10 mouse cellular contexts compared by ENCODE assay signal in genomic region chr15:78984286-78984778, GRCm38 (mm10). TPM values are rescaled to one million over a fixed set of nuclear protein-coding genes. Genes with fewer than 3 reads are reported as not detected.
DNase-seq lines count a peak whose midpoint lies in the region; ATAC-seq and TF ChIP-seq lines count a peak whose summit lies in the region.
"Had no signal": no experiment of that assay in that cellular context is flagged by ENCODE, and none has a peak within 500 bp of the region (broad histone marks: within the 10 kb centered on the region; RNA-seq: fewer than 3 reads in every experiment).

No protein-coding gene starts in this region.

- WGBS in heart, embryonic 11.5 days (ENCODE audit: insufficient replicate concordance): 30% methylated on average over 5 of the region's 5 CpGs
- 24% methylated on average over 5 of the region's 5 CpGs for WGBS in heart, embryonic 13.5 days
- WGBS in liver, embryonic 15.5 days (ENCODE audit: insufficient replicate concordance): 17% methylated on average over 5 of the region's 5 CpGs

- TF ChIP-seq CTCF in G1E (IDR thresholded peaks at IDR 0.05; ENCODE audit: low read depth, low read length): no peak

- H3K4me2 ChIP-seq in heart, embryonic 11.5 days: peak overlapping the region; percentile 71
- peak overlapping the region; percentile 90 for H3K4me2 ChIP-seq in heart, embryonic 13.5 days
- peak overlapping the region; percentile 94 for H3K4me2 ChIP-seq in liver, embryonic 15.5 days

- no peaks in the 10 kb centered on the region for H3K27me3 ChIP-seq in heart, embryonic 11.5 days (ENCODE audit: control insufficient read depth, insufficient read depth, low read length)
- peaks cover 8% of the 10 kb centered on the region; the same call in 1 of the 2 replicates for H3K27me3 ChIP-seq in G1E (ENCODE audit: insufficient read depth, low read length)
- no peaks in the 10 kb centered on the region for H3K27me3 ChIP-seq in heart, embryonic 13.5 days (replicated peaks)
- H3K27me3 ChIP-seq in liver, embryonic 15.5 days: no peaks in the 10 kb centered on the region

- H3K9me3 ChIP-seq in heart, embryonic 11.5 days (replicated peaks; ENCODE audit: control insufficient read depth, low read length): no peaks in the 10 kb centered on the region
- H3K9me3 ChIP-seq in G1E (replicated peaks): no peaks in the 10 kb centered on the region
- no peaks in the 10 kb centered on the region for H3K9me3 ChIP-seq in heart, embryonic 13.5 days
- H3K9me3 ChIP-seq in liver, embryonic 15.5 days (replicated peaks): no peaks in the 10 kb centered on the region

- H3K36me3 ChIP-seq in heart, embryonic 11.5 days (ENCODE audit: control insufficient read depth, insufficient read depth, low read length): no peaks in the 10 kb centered on the region
- H3K36me3 ChIP-seq in G1E (replicated peaks): peaks cover 50% of the 10 kb centered on the region
- peaks cover 17% of the 10 kb centered on the region for H3K36me3 ChIP-seq in heart, embryonic 13.5 days
- peaks cover 27% of the 10 kb centered on the region for H3K36me3 ChIP-seq in liver, embryonic 15.5 days (replicated peaks)

- peak overlapping the region; percentile 53; the same call in 1 of the 2 replicates for H3K9ac ChIP-seq in heart, embryonic 11.5 days (ENCODE audit: low read depth, low read length)
- peak overlapping the region; percentile 96 for H3K9ac ChIP-seq in heart, embryonic 13.5 days
- peak overlapping the region; percentile 95; the same call in 1 of the 2 replicates for H3K9ac ChIP-seq in liver, embryonic 15.5 days

- H3K4me3 ChIP-seq in heart, embryonic 11.5 days (ENCODE audit: low read depth, low read length): peak overlapping the region; percentile 71
- H3K4me3 ChIP-seq in G1E (ENCODE audit: low read depth, low read length): peak overlapping the region; percentile 96
- peak overlapping the region; percentile 97 for H3K4me3 ChIP-seq in heart, embryonic 13.5 days
- peak overlapping the region; percentile 99 for H3K4me3 ChIP-seq in liver, embryonic 15.5 days (replicated peaks)

- H3K27ac ChIP-seq in heart, embryonic 11.5 days (ENCODE audit: low read depth, low read length): peak overlapping the region; percentile 51
- peak overlapping the region; percentile 95 for H3K27ac ChIP-seq in heart, embryonic 13.5 days (replicated peaks)
- H3K27ac ChIP-seq in liver, embryonic 15.5 days (replicated peaks): peak overlapping the region; percentile 97

- peaks cover 60% of the 10 kb centered on the region for H3K4me1 ChIP-seq in heart, embryonic 11.5 days (ENCODE audit: control insufficient read depth, insufficient read depth, low read length)
- H3K4me1 ChIP-seq in G1E (ENCODE audit: insufficient read depth, low read depth, low read length): peaks cover 41% of the 10 kb centered on the region
- peaks cover 76% of the 10 kb centered on the region for H3K4me1 ChIP-seq in heart, embryonic 13.5 days
- peaks cover 53% of the 10 kb centered on the region for H3K4me1 ChIP-seq in liver, embryonic 15.5 days (replicated peaks)

- ATAC-seq in heart, embryonic 11.5 days (replicated peaks; ENCODE audit: insufficient number of reproducible peaks, low FRiP score, low TSS enrichment): no peak
- ATAC-seq in G1E (ENCODE audit: extremely low read depth, insufficient number of reproducible peaks, low FRiP score, poor library complexity, severe bottlenecking): no peak
- ATAC-seq in heart, embryonic 13.5 days (ENCODE audit: extremely low read depth, insufficient number of reproducible peaks, low FRiP score, low TSS enrichment): no peak
- ATAC-seq in liver, embryonic 15.5 days (ENCODE audit: insufficient read depth): no peak

- DNase-seq in heart, postnatal 4 days: no peak
- no peak for DNase-seq in G1E (ENCODE audit: low spot score)
- no peak for DNase-seq in cerebellum, postnatal 10 days
- DNase-seq in retina, postnatal 1 day: no peak
- DNase-seq in Muller cell, postnatal 12 days (ENCODE audit: inconsistent ontology term): no peak
- DNase-seq: cerebellum, adult 11 months; right cerebral cortex, postnatal 14 days had no signal

RNA-seq across cellular contexts. Expression of gene Triobp, which starts 36.8 kb away (rescaled TPM):
- 49.5 and 57.8 TPM in 2 replicates for polyA plus RNA-seq in heart, embryonic 11.5 days (2014; fragmentation: Nextera tagmentation; extraction: Ambion mirVana)
- 10 to 100 TPM; 59.0 to 68.2 TPM for total RNA-seq in heart, postnatal 4 days (2021)
- 67.0 and 104 TPM in 2 replicates for total RNA-seq in G1E (2014; fragmentation: Nextera tagmentation)
- 23.6 and 24.4 TPM in 2 replicates for total RNA-seq in G1E (2017)
- 42.5 and 45.6 TPM in 2 replicates for polyA plus RNA-seq in G1E (2012)
- polyA plus RNA-seq in heart, embryonic 13.5 days (2015; fragmentation: Nextera tagmentation; extraction: Ambion mirVana): 45.8 and 46.8 TPM in 2 replicates
- 20.2 and 21.2 TPM in 2 replicates for polyA plus RNA-seq in liver, embryonic 15.5 days (2015; fragmentation: Nextera tagmentation; extraction: Ambion mirVana)

RNA-seq across cellular contexts. Expression of gene H1f0, which starts 43.9 kb away (rescaled TPM):
- polyA plus RNA-seq in heart, embryonic 11.5 days (2014; fragmentation: Nextera tagmentation; extraction: Ambion mirVana): 74.6 and 178 TPM in 2 replicates
- total RNA-seq in heart, postnatal 4 days (2021): 100 to 1,000 TPM; 262 to 304 TPM
- total RNA-seq in G1E (2014; fragmentation: Nextera tagmentation) (not detected in 2 replicates), G1E (2017) (0.16 TPM in 1 of 2 replicates, not detected in the other)
- polyA plus RNA-seq in G1E (2012): 0.03 and 0.05 TPM in 2 replicates
- 237 and 238 TPM in 2 replicates for polyA plus RNA-seq in heart, embryonic 13.5 days (2015; fragmentation: Nextera tagmentation; extraction: Ambion mirVana)
- 118 and 121 TPM in 2 replicates for polyA plus RNA-seq in liver, embryonic 15.5 days (2015; fragmentation: Nextera tagmentation; extraction: Ambion mirVana)

RNA-seq across cellular contexts. Expression of gene Nol12, which starts 49.6 kb away (rescaled TPM):
- polyA plus RNA-seq in heart, embryonic 11.5 days (2014; fragmentation: Nextera tagmentation; extraction: Ambion mirVana): 43.6 and 51.4 TPM in 2 replicates
- total RNA-seq in heart, postnatal 4 days (2021): 10 to 100 TPM; 20.2 to 22.6 TPM
- total RNA-seq in G1E (2014; fragmentation: Nextera tagmentation) (13.2 and 25.6 TPM in 2 replicates), G1E (2017) (20.1 and 24.2 TPM in 2 replicates)
- 15.9 and 16.7 TPM in 2 replicates for polyA plus RNA-seq in G1E (2012)
- 37.3 and 42.9 TPM in 2 replicates for polyA plus RNA-seq in heart, embryonic 13.5 days (2015; fragmentation: Nextera tagmentation; extraction: Ambion mirVana)
- 24.5 and 26.2 TPM in 2 replicates for polyA plus RNA-seq in liver, embryonic 15.5 days (2015; fragmentation: Nextera tagmentation; extraction: Ambion mirVana)

RNA-seq across cellular contexts. Expression of gene Galr3, which starts 57.4 kb away (rescaled TPM):
- not detected in 2 replicates for polyA plus RNA-seq in heart, embryonic 11.5 days (2014; fragmentation: Nextera tagmentation; extraction: Ambion mirVana)
- total RNA-seq in heart, postnatal 4 days (2021): not detected
- total RNA-seq in G1E (2014; fragmentation: Nextera tagmentation): not detected in 2 replicates
- not detected in 2 replicates for total RNA-seq in G1E (2017)
- polyA plus RNA-seq in G1E (2012): not detected in 2 replicates
- not detected in 2 replicates for polyA plus RNA-seq in heart, embryonic 13.5 days (2015; fragmentation: Nextera tagmentation; extraction: Ambion mirVana)
- 0.17 TPM in 1 of 2 replicates, not detected in the other for polyA plus RNA-seq in liver, embryonic 15.5 days (2015; fragmentation: Nextera tagmentation; extraction: Ambion mirVana)

RNA-seq across cellular contexts. Expression of gene Lgals1, which starts 57.8 kb away (rescaled TPM):
- 541 and 566 TPM in 2 replicates for polyA plus RNA-seq in heart, embryonic 11.5 days (2014; fragmentation: Nextera tagmentation; extraction: Ambion mirVana)
- 100 to 1,000 TPM; 465 to 471 TPM for total RNA-seq in heart, postnatal 4 days (2021)
- total RNA-seq in G1E (2014; fragmentation: Nextera tagmentation): 558 and 607 TPM in 2 replicates
- total RNA-seq in G1E (2017): 3,673 and 4,536 TPM in 2 replicates
- 1,469 and 2,086 TPM in 2 replicates for polyA plus RNA-seq in G1E (2012)
- polyA plus RNA-seq in heart, embryonic 13.5 days (2015; fragmentation: Nextera tagmentation; extraction: Ambion mirVana): 798 and 814 TPM in 2 replicates
- polyA plus RNA-seq in liver, embryonic 15.5 days (2015; fragmentation: Nextera tagmentation; extraction: Ambion mirVana): 315 and 397 TPM in 2 replicates

Comparison
In these comparisons a context has a peak if more than half of its experiments do, and no peak if none do; other contexts are left out.
1. RNA of gene H1f0, which starts 43.9 kb away (polyA plus RNA-seq): 237 to 238 TPM in heart, embryonic 13.5 days, 118 to 121 TPM in liver, embryonic 15.5 days and 74.6 to 178 TPM in heart, embryonic 11.5 days; 0.03 to 0.05 TPM in G1E; every median in the first group is over 10 times any median in the second.
2. Peak in every context shown above with its lines, with median percentiles within 50 percentile points of each other: H3K27ac ChIP-seq, H3K4me2 ChIP-seq, H3K4me3 ChIP-seq and H3K9ac ChIP-seq.